Mouse (Mus musculus) C2C12 (cell line): ENCODE results near the gene Ptprm.

Experiments used
- CEBPB ChIP-seq: IDR thresholded peaks from one replicate; pipeline ENCODE4 v1.6.1; 2011; ENCODE audit warnings: low read depth, mild to moderate bottlenecking, control low read depth, moderate library complexity
- CTCF ChIP-seq: IDR thresholded peaks from one replicate; pipeline ENCODE4 v1.5.1; 2011; ENCODE audit not compliant: control insufficient read depth, insufficient read depth, insufficient read length
- FOSL1 ChIP-seq: IDR thresholded peaks from one replicate; pipeline ENCODE4 v1.8.0; 2011; ENCODE audit warnings: mild to moderate bottlenecking, low read length; ENCODE audit not compliant: poor library complexity, insufficient read depth, severe bottlenecking
- MYOG ChIP-seq: IDR thresholded peaks from one replicate; pipeline ENCODE4 v1.6.1; 2011; ENCODE audit not compliant: control insufficient read depth, insufficient read length; ENCODE audit errors: extremely low read depth

DNA sequence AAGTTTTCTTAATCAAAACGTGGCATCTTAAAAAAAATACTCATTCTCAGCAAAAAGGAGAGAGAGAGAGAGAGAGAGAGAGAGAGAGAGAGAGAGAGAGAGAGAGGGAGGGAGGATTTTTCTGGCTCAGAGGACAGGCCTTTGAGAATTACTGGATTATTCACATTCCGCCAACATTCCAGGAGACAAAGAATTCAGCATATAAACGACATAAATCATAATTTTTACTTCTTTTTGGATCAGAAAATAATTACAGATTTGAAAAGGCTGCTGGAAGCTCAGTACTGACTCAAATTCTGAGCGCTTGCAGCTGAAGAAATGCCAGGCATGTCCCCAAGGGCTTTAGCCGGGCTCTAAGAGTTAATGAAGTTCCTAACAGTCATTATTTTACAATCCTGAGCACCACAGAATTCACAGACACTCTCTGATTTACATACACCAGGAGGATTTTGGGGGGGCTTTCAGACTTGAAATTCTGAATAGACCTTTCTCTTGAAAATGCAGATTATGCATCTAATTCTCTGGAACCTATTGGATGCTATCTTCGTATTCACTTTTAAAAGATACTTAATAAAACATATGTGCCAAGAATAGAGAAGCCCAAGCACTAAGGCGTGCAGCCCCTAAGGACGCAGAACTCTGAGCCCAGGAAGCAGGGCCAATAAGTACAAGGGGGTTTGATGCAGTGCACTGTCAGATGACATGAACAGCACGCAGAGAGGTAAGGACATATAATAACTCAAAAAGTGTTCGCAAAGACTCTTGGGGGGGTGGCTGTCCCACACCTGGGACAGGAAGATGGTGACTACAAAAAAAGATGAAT, 112.1 kb downstream of the Ptprm start:
- no peak for TF ChIP-seq MYOG
- TF ChIP-seq CTCF, result no peak
- no peak for TF ChIP-seq FOSL1
- TF ChIP-seq CEBPB, result no peak
